Mouse (Mus musculus): Measurements from ENCODE around the gene Olfr1009. TPM values are rescaled to one million over a fixed set of nuclear protein-coding genes. Genes with fewer than 3 reads are reported as not detected.

Olfr1009 gene
- polyA plus RNA-seq (2012; ENCODE audit: low replicate concordance): not detected in 2 replicates

DNA sequence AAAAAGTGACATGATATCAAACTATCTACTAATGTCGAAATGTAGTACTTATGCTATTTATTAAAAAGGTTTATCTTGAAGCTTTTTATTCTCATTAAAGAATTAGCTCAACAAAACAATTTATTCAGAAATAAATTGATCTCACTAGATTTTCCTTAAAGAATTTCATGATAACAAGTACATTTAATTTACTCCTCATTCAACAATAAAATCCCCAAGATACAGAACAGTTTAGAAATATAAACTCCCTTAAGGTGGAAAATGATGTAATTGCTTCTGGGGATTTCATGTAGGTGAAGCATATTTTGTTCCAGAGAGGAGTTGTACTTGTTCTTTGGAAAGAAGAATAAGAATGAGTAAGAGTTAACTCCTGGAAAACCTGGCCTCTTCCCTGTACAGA, at the start of gene Olfr1009:
Olfr1009 (plus strand) TSS at position 301 of the 400 bp plus-strand sequence.

DNA sequence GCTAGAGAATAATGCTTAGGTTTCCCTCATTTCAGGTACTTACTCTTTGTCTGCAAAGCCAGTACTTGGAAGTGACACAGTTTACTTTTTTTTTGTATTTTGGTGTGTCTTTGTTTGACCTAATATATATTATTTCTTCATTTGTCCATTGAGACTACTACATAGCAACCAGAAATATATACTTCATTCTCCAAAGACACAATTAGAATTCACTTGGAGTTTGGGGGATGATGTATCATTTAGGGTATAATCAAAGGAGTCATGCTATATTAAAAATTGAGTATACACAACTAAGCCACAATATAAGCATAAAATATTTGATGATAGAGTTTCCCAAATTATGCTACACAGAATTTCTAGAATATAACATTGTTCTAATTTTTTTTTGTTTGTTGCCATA, 36.6 kb upstream of the Olfr1009 start, which contains the start of gene Olfr1006:
Olfr1006 (minus strand) TSS at position 101 of the 400 bp plus-strand sequence.

DNA sequence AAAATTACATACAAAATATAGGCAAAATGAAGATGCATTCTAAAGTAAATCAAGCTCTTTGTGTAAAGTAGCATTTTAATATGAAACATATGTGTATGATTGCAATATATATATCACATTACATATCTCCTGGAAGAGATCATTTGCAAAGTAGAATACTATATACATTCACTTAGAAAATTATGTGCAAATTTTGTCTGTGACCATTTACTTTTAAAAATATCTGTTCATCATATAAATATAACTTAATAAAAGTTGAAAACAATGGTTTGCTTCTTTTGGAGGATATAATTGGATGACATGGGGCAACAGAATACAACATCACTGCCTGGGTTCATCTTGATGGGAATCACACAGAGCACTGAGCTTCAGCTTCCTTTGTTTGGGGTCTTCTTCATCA, 26.1 kb upstream of the Olfr1009 start, which contains the start of gene Olfr1008:
Olfr1008 (plus strand) TSS at position 301 of the 400 bp plus-strand sequence.

DNA sequence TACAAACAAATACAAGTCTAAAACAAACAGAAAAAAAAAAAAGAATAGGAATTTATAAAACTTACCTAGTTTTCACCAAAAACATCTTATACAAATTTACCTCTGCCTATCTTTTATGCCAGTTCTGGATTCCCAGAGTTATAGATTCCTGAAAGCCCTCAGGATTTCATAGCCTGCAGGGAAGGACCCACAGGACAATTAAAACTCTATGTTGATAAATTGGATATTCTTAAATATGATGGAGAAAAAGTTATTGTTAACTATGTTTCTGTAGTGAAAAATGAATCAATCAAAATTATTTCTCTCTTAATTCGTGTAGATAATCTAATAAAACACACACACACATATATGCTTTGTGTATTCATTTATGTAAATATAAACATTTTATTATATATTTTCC, 47.4 kb downstream of the Olfr1009 start, which contains the start of gene Olfr1012:
Olfr1012 (minus strand) TSS at position 101 of the 400 bp plus-strand sequence.

DNA sequence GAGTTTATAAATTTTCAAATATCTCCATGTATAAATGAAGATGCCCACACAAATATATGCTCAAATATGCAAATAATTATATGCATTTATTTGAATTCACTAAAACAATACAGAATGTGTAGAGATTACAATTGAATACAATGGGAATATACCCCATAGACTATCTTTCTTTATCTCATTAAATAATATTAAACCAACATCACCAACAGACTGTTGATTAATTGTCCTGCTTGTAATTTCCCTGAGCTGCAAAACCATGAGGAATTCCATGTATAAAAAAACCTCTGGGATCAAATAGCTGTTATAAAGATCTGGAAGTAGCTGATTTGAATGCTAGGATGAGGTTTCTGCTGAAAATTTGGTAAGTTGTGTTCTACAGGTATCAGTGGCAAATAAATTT, 51.6 kb downstream of the Olfr1009 start, which contains the start of gene Olfr1013:
Olfr1013 (plus strand) TSS at position 301 of the 400 bp plus-strand sequence.

DNA sequence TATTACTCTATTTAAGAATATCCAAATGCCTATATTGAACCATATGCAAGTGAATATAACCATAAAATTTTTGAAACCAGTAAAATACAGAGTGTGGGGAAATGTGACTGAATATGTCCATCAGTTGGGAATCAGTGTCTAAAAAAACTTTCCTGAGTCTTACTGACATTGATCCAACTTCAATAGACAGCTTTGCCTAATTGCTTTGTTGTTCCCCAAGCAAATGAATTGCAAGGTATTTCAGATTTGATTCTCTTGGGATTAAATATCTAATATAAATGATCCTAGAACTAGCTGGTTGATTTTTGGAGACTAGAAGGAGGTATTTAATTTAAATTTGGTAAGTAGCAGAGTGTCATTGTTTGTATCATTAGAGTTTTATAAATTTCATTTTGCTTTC, 57.2 kb downstream of the Olfr1009 start, which contains the start of gene Olfr1014:
Olfr1014 (plus strand) TSS at position 301 of the 400 bp plus-strand sequence.

Other genes with a start within 250 kb of the Olfr1009 start
- not detected in 2 replicates for gene 4833423E24Rik, start 196.4 kb upstream of the Olfr1009 start, polyA plus RNA-seq (2012; ENCODE audit: low replicate concordance)
- gene Olfr996, start 136.2 kb upstream of the Olfr1009 start, polyA plus RNA-seq (2012; ENCODE audit: low replicate concordance): not detected in 2 replicates
- gene Olfr998, start 126.5 kb upstream of the Olfr1009 start, polyA plus RNA-seq (2012; ENCODE audit: low replicate concordance): not detected in 2 replicates
- not detected in 2 replicates for gene Olfr1000, start 103.5 kb upstream of the Olfr1009 start, polyA plus RNA-seq (2012; ENCODE audit: low replicate concordance)
- gene Olfr1002, start 64.7 kb upstream of the Olfr1009 start, polyA plus RNA-seq (2012; ENCODE audit: low replicate concordance): not detected in 2 replicates
- gene Olfr154, start 51.0 kb upstream of the Olfr1009 start, polyA plus RNA-seq (2012; ENCODE audit: low replicate concordance): not detected in 2 replicates
- gene Olfr1006, start 36.7 kb upstream of the Olfr1009 start, polyA plus RNA-seq (2012; ENCODE audit: low replicate concordance): not detected in 2 replicates
- gene Olfr1008, start 26.0 kb upstream of the Olfr1009 start, polyA plus RNA-seq (2012; ENCODE audit: low replicate concordance): not detected in 2 replicates
- not detected in 2 replicates for gene Olfr1012, start 47.3 kb downstream of the Olfr1009 start, polyA plus RNA-seq (2012; ENCODE audit: low replicate concordance)
- not detected in 2 replicates for gene Olfr1013, start 51.7 kb downstream of the Olfr1009 start, polyA plus RNA-seq (2012; ENCODE audit: low replicate concordance)
- gene Olfr1014, start 57.3 kb downstream of the Olfr1009 start, polyA plus RNA-seq (2012; ENCODE audit: low replicate concordance): not detected in 2 replicates
- not detected in 2 replicates for gene Olfr1015, start 66.6 kb downstream of the Olfr1009 start, polyA plus RNA-seq (2012; ENCODE audit: low replicate concordance)
- gene Olfr1016, start 87.1 kb downstream of the Olfr1009 start, polyA plus RNA-seq (2012; ENCODE audit: low replicate concordance): not detected in 2 replicates
- not detected in 2 replicates for gene Olfr1018, start 103.1 kb downstream of the Olfr1009 start, polyA plus RNA-seq (2012; ENCODE audit: low replicate concordance)
- not detected in 2 replicates for gene Olfr1019, start 130.1 kb downstream of the Olfr1009 start, polyA plus RNA-seq (2012; ENCODE audit: low replicate concordance)
- not detected in 2 replicates for gene Olfr1020, start 131.6 kb downstream of the Olfr1009 start, polyA plus RNA-seq (2012; ENCODE audit: low replicate concordance)
- gene Olfr1022, start 153.2 kb downstream of the Olfr1009 start, polyA plus RNA-seq (2012; ENCODE audit: low replicate concordance): not detected in 2 replicates
- gene Olfr1023, start 170.2 kb downstream of the Olfr1009 start, polyA plus RNA-seq (2012; ENCODE audit: low replicate concordance): not detected in 2 replicates
- not detected in 2 replicates for gene Olfr1024, start 189.6 kb downstream of the Olfr1009 start, polyA plus RNA-seq (2012; ENCODE audit: low replicate concordance)
- gene Olfr1025-ps1, start 199.8 kb downstream of the Olfr1009 start, polyA plus RNA-seq (2012; ENCODE audit: low replicate concordance): not detected in 2 replicates
- gene Olfr1026, start 206.1 kb downstream of the Olfr1009 start, polyA plus RNA-seq (2012; ENCODE audit: low replicate concordance): not detected in 2 replicates
- not detected in 2 replicates for gene Olfr1028, start 235.0 kb downstream of the Olfr1009 start, polyA plus RNA-seq (2012; ENCODE audit: low replicate concordance)